Mouse (Mus musculus) MEL (cell line): ENCODE data around the gene Trpt1. TPM values are rescaled to one million over a fixed set of nuclear protein-coding genes. Genes with fewer than 3 reads are reported as not detected.

Experiments used
- DNase-seq: peaks from one replicate; pipeline ENCODE4 v3.0.0; 2011; ENCODE audit warnings: low read depth, low spot score
- H3K27ac ChIP-seq: 2 replicates; pipeline ENCODE4 v1.5.1; 2012; ENCODE audit warnings: low read depth, mild to moderate bottlenecking, control low read depth, low read length, moderate library complexity; ENCODE audit not compliant: control insufficient read depth
- H3K27me3 ChIP-seq, 2 experiments: fragments of 150-350 bp in 1 of 2; sonication (generic) in 1 of 2; 2 replicates each; pipeline ENCODE4 v1.6.1; 2012; ENCODE audit warnings: low read length in 2 of 2, mild to moderate bottlenecking in 2 of 2, improper control_type of control experiment in 1 of 2, moderate library complexity in 1 of 2; ENCODE audit not compliant: insufficient read depth in 2 of 2, control insufficient read depth in 1 of 2
- H3K36me3 ChIP-seq, 2 experiments: 2 replicates each; pipeline ENCODE4 v1.6.1; 2012 to 2014; ENCODE audit warnings: low read length in 2 of 2, improper control_type of control experiment in 1 of 2, inconsistent platforms in 1 of 2, mild to moderate bottlenecking in 1 of 2; ENCODE audit not compliant: insufficient read depth in 2 of 2, control insufficient read depth in 1 of 2
- H3K4me1 ChIP-seq, 2 experiments: fragments of 150-350 bp in 1 of 2; sonication (generic) in 1 of 2; 2 replicates each; pipeline ENCODE4 v1.6.1; 2012; ENCODE audit warnings: low read length in 2 of 2, improper control_type of control experiment in 1 of 2, mild to moderate bottlenecking in 1 of 2; ENCODE audit not compliant: insufficient read depth in 2 of 2, control insufficient read depth in 1 of 2
- H3K4me3 ChIP-seq, 2 experiments: fragments of 150-350 bp in 1 of 2; sonication (generic) in 1 of 2; 2 replicates each; pipeline ENCODE4 v1.5.1; 2012; ENCODE audit warnings: low read depth in 2 of 2, low read length in 2 of 2, mild to moderate bottlenecking in 2 of 2, moderate library complexity in 2 of 2, control low read depth in 1 of 2, improper control_type of control experiment in 1 of 2; ENCODE audit not compliant: control insufficient read depth in 1 of 2, insufficient read depth in 1 of 2
- H3K79me2 ChIP-seq: 2 replicates; pipeline ENCODE4 v1.6.1; 2012; ENCODE audit warnings: mild to moderate bottlenecking, low read length, moderate library complexity; ENCODE audit not compliant: control insufficient read depth, poor library complexity, insufficient read depth
- H3K9ac ChIP-seq: 2 replicates; pipeline ENCODE4 v1.6.1; 2012; ENCODE audit warnings: low read depth, mild to moderate bottlenecking, control low read depth, low read length, moderate library complexity; ENCODE audit not compliant: control insufficient read depth, poor library complexity, severe bottlenecking
- H3K9me3 ChIP-seq: fragments of 150-350 bp; sonication (generic); replicated peaks from 2 replicates; pipeline ENCODE4 v1.6.1; 2012; ENCODE audit warnings: mild to moderate bottlenecking, low read length, improper control_type of control experiment, moderate library complexity; ENCODE audit not compliant: insufficient read depth
- ELF1 ChIP-seq: IDR thresholded peaks from 2 replicates; pipeline ENCODE4 v1.6.1; 2014; ENCODE audit warnings: low read depth, mild to moderate bottlenecking, inconsistent platforms, low read length, improper control_type of control experiment, moderate library complexity
- EP300 ChIP-seq, 2 experiments: IDR thresholded peaks; 2 replicates each; pipeline ENCODE4 v1.6.1; 2011; ENCODE audit warnings: improper control_type of control experiment in 2 of 2, low read length in 2 of 2, low read depth in 1 of 2, mild to moderate bottlenecking in 1 of 2
- ETS1 ChIP-seq: IDR thresholded peaks from 2 replicates; pipeline ENCODE4 v1.6.1; 2012; ENCODE audit warnings: low read depth, mild to moderate bottlenecking, inconsistent platforms, low read length, improper control_type of control experiment, moderate library complexity
- GATA1 ChIP-seq: IDR thresholded peaks from 2 replicates; pipeline ENCODE4 v1.6.1; 2011; ENCODE audit warnings: low read depth, low read length, improper control_type of control experiment
- HCFC1 ChIP-seq: IDR thresholded peaks from 2 replicates; pipeline ENCODE4 v1.6.1; 2012; ENCODE audit warnings: low read depth, mild to moderate bottlenecking, inconsistent platforms, low read length, improper control_type of control experiment, moderate library complexity
- MAX ChIP-seq: IDR thresholded peaks from 2 replicates; pipeline ENCODE4 v1.6.1; 2011; ENCODE audit warnings: low read length, improper control_type of control experiment
- MAZ ChIP-seq: IDR thresholded peaks from 2 replicates; pipeline ENCODE4 v1.6.1; 2012; ENCODE audit warnings: low read depth, mild to moderate bottlenecking, inconsistent platforms, low read length, improper control_type of control experiment
- MEF2A ChIP-seq: IDR thresholded peaks from 2 replicates; pipeline ENCODE4 v1.6.1; 2014; ENCODE audit warnings: low read depth, mild to moderate bottlenecking, inconsistent platforms, low read length, improper control_type of control experiment; ENCODE audit not compliant: poor library complexity, insufficient replicate concordance, severe bottlenecking; ENCODE audit errors: extremely low read depth
- MXI1 ChIP-seq: IDR thresholded peaks from 2 replicates; pipeline ENCODE4 v1.6.1; 2011; ENCODE audit warnings: mild to moderate bottlenecking, low read depth, low read length, improper control_type of control experiment
- MYC ChIP-seq: IDR thresholded peaks from 2 replicates; pipeline ENCODE4 v1.6.1; 2011; ENCODE audit warnings: low read depth, mild to moderate bottlenecking, low read length, improper control_type of control experiment, moderate library complexity
- NELFE ChIP-seq: IDR thresholded peaks from 2 replicates; pipeline ENCODE4 v1.6.1; 2011; ENCODE audit warnings: low read depth, low read length, improper control_type of control experiment
- NRF1 ChIP-seq: IDR thresholded peaks from 2 replicates; pipeline ENCODE4 v1.6.1; 2014; ENCODE audit warnings: low read depth, mild to moderate bottlenecking, inconsistent platforms, low read length, improper control_type of control experiment, moderate library complexity; ENCODE audit not compliant: poor library complexity, insufficient read depth, severe bottlenecking
- POLR2A ChIP-seq, 2 experiments: IDR thresholded peaks; 2 replicates each; pipeline ENCODE4 v1.6.1; 2011 to 2012; ENCODE audit warnings: low read length in 2 of 2, mild to moderate bottlenecking in 2 of 2, control low read depth in 1 of 2, improper control_type of control experiment in 1 of 2, low read depth in 1 of 2, moderate library complexity in 1 of 2; ENCODE audit not compliant: control insufficient read depth in 1 of 2, insufficient read depth in 1 of 2, poor library complexity in 1 of 2
- POLR2AphosphoS2 ChIP-seq: IDR thresholded peaks from 2 replicates; pipeline ENCODE4 v1.6.1; 2011; ENCODE audit warnings: low read length, improper control_type of control experiment
- SIN3A ChIP-seq: IDR thresholded peaks from 2 replicates; pipeline ENCODE4 v1.6.1; 2012; ENCODE audit warnings: low read length, improper control_type of control experiment, inconsistent platforms
- TAL1 ChIP-seq: IDR thresholded peaks from 2 replicates; pipeline ENCODE4 v1.6.1; 2012; ENCODE audit warnings: mild to moderate bottlenecking, inconsistent platforms, low read length, moderate library complexity, mixed read lengths
- TBP ChIP-seq: IDR thresholded peaks from 2 replicates; pipeline ENCODE4 v1.8.0; 2011; ENCODE audit warnings: low read depth, low read length, improper control_type of control experiment
- TCF12 ChIP-seq: IDR thresholded peaks from 2 replicates; pipeline ENCODE4 v1.6.1; 2014; ENCODE audit warnings: low read depth, mild to moderate bottlenecking, inconsistent platforms, low read length, improper control_type of control experiment, moderate library complexity
- USF1 ChIP-seq: IDR thresholded peaks from 2 replicates; pipeline ENCODE4 v1.6.1; 2014; ENCODE audit warnings: low read depth, mild to moderate bottlenecking, inconsistent platforms, low read length, improper control_type of control experiment, moderate library complexity
- ZKSCAN1 ChIP-seq: IDR thresholded peaks from 2 replicates; pipeline ENCODE4 v1.6.1; 2012; ENCODE audit warnings: low read depth, mild to moderate bottlenecking, inconsistent platforms, low read length, improper control_type of control experiment, moderate library complexity
- polyA plus RNA-seq, 2 experiments: library from polyadenylated mRNA; stranded (reverse) in 1 of 2; unstranded in 1 of 2; fragments of >175 nt in 1 of 2; fragments of >200 nt in 1 of 2; gene quantifications; 2 replicates each; pipeline versions ENCODE4 v1.2.1 to v1.2.4; 2012; ENCODE audit warnings: low replicate concordance in 2 of 2, low read depth in 1 of 2; ENCODE audit not compliant: insufficient read length in 2 of 2, insufficient read depth in 1 of 2, missing spikeins in 1 of 2
- total RNA-seq: library from RNA; depleted of rRNA; stranded (reverse); fragments of 300-350 nt; gene quantifications from 2 replicates; pipeline ENCODE4 v1.2.3, GENCODE M21; 2012

Trpt1 gene
- total and polyA plus RNA-seq, 3 experiments: 1.8 to 2.3 TPM; not detected in 1

DNA sequence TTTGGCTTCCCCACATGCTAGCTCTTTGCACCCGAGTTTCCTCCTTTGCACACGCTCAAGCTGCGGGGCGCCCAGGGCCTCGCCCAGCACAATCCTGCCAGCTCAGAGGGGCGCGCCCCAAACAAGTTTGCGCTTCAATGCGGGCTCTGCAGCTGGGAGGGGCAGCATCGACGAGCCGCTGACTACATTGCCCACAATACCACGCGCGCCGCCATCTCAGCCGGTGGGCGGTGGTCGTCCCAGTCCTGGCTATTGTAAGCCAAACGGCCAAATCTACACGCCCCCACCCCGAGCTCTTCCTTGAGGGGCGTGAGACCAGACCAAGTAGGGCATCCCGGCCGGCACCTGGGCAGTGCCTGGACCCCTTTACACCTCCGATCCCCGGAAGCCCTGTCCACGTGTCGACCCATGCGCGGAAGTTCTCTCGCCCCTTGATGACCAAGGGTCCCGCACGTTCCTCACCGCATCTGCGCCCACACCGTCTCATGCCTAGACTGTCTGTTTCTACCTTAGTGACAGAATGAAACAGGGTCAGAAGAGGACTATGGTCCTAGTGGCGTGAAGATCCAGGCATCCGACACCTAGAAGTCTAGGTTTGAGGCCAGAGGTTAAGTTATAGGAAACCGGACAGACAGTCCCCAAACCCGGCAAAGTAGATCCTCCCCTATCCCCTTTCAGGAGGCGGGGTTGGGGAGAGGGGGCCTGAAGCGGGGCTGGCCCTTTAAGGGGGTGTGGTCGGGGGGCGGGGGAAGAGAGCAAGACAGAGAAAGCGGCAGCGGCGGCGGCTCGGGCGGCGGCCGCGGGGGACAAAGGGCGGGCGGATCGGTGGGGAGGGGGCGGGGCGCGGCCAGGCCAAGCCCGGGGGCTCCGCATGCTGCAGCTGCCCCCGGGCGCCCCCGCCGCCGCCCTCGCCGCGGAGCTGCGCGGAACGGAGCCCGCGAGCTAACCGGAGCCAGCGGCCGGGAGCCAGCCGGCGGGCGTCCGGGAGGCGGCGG is 21.4 kb upstream of the Trpt1 start, which contains the start of gene Ppp1r14b:
Gene Ppp1r14b (plus strand): TSS at position 758 of the 995 bp plus-strand sequence.
- H3K9ac ChIP-seq: peak within 1 kb of the TSS; percentile 87
- H3K4me3 ChIP-seq: peak within 1 kb of the TSS; percentile 76 to 92
- TF ChIP-seq POLR2A (IDR thresholded peaks at IDR 0.05; ENCODE audit: control insufficient read depth in 1 of 2, insufficient read depth in 1 of 2, low read depth in 1 of 2, low read length in 2 of 2, poor library complexity in 1 of 2) (peak in 1 of 2 experiments; percentile 66; a peak in 2 of 4 replicates), MEF2A (no peak), NELFE (peak; percentile 54), MXI1 (peak; percentile 92), MAX (peak; percentile 92), MYC (peak; percentile 95), NRF1 (0 out of 2 replicates have a peak, but pooled peaks have one; percentile 34), EP300 (IDR thresholded peaks at IDR 0.05; ENCODE audit: low read depth in 1 of 2, low read length in 2 of 2) (no peak), ELF1 (peak; percentile 60), ETS1 (peak; percentile 45; the same call in 1 of the 2 replicates), GATA1 (no peak), ZKSCAN1 (no peak), TAL1 (no peak), SIN3A (peak; percentile 95), TCF12 (0 out of 2 replicates have a peak, but pooled peaks have one; percentile 12), TBP (no peak), HCFC1 (peak; percentile 93), USF1 (peak; percentile 86), POLR2AphosphoS2 (peak; percentile 41; the same call in 1 of the 2 replicates), MAZ (peak; percentile 80; the same call in 1 of the 2 replicates)
- H3K36me3 ChIP-seq: peaks cover 0 to 30% of the 10 kb centered on the region in 2 experiments; a peak in 2 of 4 replicates
- peak; percentile 96 for DNase-seq
- peaks cover 2 to 47% of the 10 kb centered on the region in 2 experiments for H3K4me1 ChIP-seq
- H3K27me3 ChIP-seq: no peaks in the 10 kb centered on the region
- no peaks in the 10 kb centered on the region for H3K9me3 ChIP-seq
- peaks cover 33% of the 10 kb centered on the region for H3K79me2 ChIP-seq
- H3K27ac ChIP-seq: peak within 1 kb of the TSS; percentile 94
